Mouse (Mus musculus): ENCODE data around the gene Dcdc2b. TPM values are rescaled to one million over a fixed set of nuclear protein-coding genes. Genes with fewer than 3 reads are reported as not detected.

The Dcdc2b gene
- 1 to 10 TPM in 1 of 2 experiments, under 1 TPM in 1; 0.99 to 2.0 TPM for total RNA-seq (2021)
- long read RNA-seq, experiment 1: 0 reads
- long read RNA-seq, experiment 2: 0 reads

- no peak for DNase-seq
Measured at GRCm38 (mm10) chr4:129614093-129614492, at the start of gene Dcdc2b. Dcdc2b (minus strand) TSS chr4:129614257.

- DNase-seq: no peak
Measured at GRCm38 (mm10) chr4:129662255-129662813, 48.3 kb upstream of the Dcdc2b start.

GRCm38 (mm10) chr4:129661584-129661983, 47.5 kb upstream of the Dcdc2b start:
- no peak for DNase-seq

GRCm38 (mm10) chr4:129654770-129655169, 40.7 kb upstream of the Dcdc2b start:
- DNase-seq: no peak

GRCm38 (mm10) chr4:129650359-129650758, 36.3 kb upstream of the Dcdc2b start:
- no peak for DNase-seq

- no peak for DNase-seq
Measured at GRCm38 (mm10) chr4:129648656-129649055, 34.6 kb upstream of the Dcdc2b start.

- DNase-seq: no peak
Measured at GRCm38 (mm10) chr4:129645204-129645603, 31.1 kb upstream of the Dcdc2b start.

- peak; percentile 46 for DNase-seq
Measured at GRCm38 (mm10) chr4:129641756-129642155, 27.7 kb upstream of the Dcdc2b start.

GRCm38 (mm10) chr4:129640638-129641467, 26.8 kb upstream of the Dcdc2b start, which contains the start of gene Txlna:
Txlna (minus strand) TSS chr4:129641065.
- DNase-seq: peak; percentile 96

GRCm38 (mm10) chr4:129640101-129640637, 26.1 kb upstream of the Dcdc2b start:
- DNase-seq: peak; percentile 68

- DNase-seq: no peak
Measured at GRCm38 (mm10) chr4:129639221-129639620, 25.2 kb upstream of the Dcdc2b start.

GRCm38 (mm10) chr4:129633852-129634251, 19.8 kb upstream of the Dcdc2b start:
- no peak for DNase-seq

- no peak for DNase-seq
Measured at GRCm38 (mm10) chr4:129631867-129632266, 17.8 kb upstream of the Dcdc2b start.

GRCm38 (mm10) chr4:129630944-129631343, 16.9 kb upstream of the Dcdc2b start:
- DNase-seq: peak; percentile 72

- DNase-seq: no peak
Measured at GRCm38 (mm10) chr4:129626035-129626434, 12.0 kb upstream of the Dcdc2b start.

GRCm38 (mm10) chr4:129625496-129625895, 11.4 kb upstream of the Dcdc2b start:
- no peak for DNase-seq

GRCm38 (mm10) chr4:129625029-129625370, 10.9 kb upstream of the Dcdc2b start:
- DNase-seq: peak; percentile 67

- peak; percentile 87 for DNase-seq
Measured at GRCm38 (mm10) chr4:129624281-129625028, 10.4 kb upstream of the Dcdc2b start.

- peak; percentile 62 for DNase-seq
Measured at GRCm38 (mm10) chr4:129623681-129624091, 9.6 kb upstream of the Dcdc2b start, which contains the start of gene Ccdc28b. Ccdc28b (minus strand) TSS chr4:129623947.

GRCm38 (mm10) chr4:129622803-129623535, 8.9 kb upstream of the Dcdc2b start:
- peak; percentile 38 for DNase-seq

GRCm38 (mm10) chr4:129622120-129622802, 8.2 kb upstream of the Dcdc2b start:
- no peak for DNase-seq

Data from adrenal gland, postnatal 10 days (tissue).